ENCODE assay signal across 23 mouse cellular contexts in the genomic region with DNA sequence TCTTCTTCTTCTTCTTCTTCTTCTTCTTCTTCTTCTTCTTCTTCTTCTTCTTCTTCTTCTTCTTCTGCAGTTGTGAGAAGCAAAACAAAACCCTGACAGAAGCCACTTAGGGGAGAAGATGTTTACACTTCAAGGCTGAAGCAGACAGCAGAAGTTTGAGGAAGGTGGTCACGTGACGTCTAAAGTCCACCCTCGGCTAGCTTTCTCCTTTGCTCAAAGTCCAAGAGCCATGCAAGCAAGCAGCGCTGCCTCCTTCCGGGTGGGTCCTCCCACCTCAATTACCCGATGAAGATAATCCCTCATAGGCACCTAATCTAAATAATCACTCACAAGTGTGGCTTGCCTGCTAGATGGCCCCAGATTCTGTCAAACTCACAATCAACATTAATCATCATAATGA. TPM values are rescaled to one million over a fixed set of nuclear protein-coding genes. Genes with fewer than 3 reads are reported as not detected.
DNase-seq lines count a peak whose midpoint lies in the region; ATAC-seq and TF ChIP-seq lines count a peak whose summit lies in the region.
"Had no signal": no experiment of that assay in that cellular context is flagged by ENCODE, and none has a peak within 500 bp of the region (broad histone marks: within the 10 kb centered on the region; RNA-seq: fewer than 3 reads in every experiment).

No protein-coding gene starts in this region.

- intact Hi-C loops in heart, postnatal 36 days (cut with DNase I) = no loop called here

- no peak overlapping the region for H3K27ac ChIP-seq in intestine, embryonic 14.5 days (ENCODE audit: low read depth)
- H3K27ac ChIP-seq in intestine, embryonic 15.5 days = no peak overlapping the region
- peak overlapping the region; percentile 39; the same call in 1 of the 2 replicates for H3K27ac ChIP-seq in small intestine, adult 2 months (ENCODE audit: insufficient read depth, low read depth, low read length)
- H3K27ac ChIP-seq: embryonic facial prominence, embryonic 10.5 days; forebrain, embryonic 10.5 days; hindbrain, embryonic 13.5 days; left cerebral cortex, adult 2 months; limb, embryonic 15.5 days; macrophage had no signal

- no peaks in the 10 kb centered on the region for H3K27me3 ChIP-seq in intestine, embryonic 14.5 days (replicated peaks; ENCODE audit: control insufficient read depth, insufficient read depth, low read length)
- no peaks in the 10 kb centered on the region for H3K27me3 ChIP-seq in intestine, embryonic 15.5 days (replicated peaks)
- no peaks in the 10 kb centered on the region for H3K27me3 ChIP-seq in small intestine, adult 2 months (ENCODE audit: control insufficient read depth, insufficient read depth, low read length)
- H3K27me3 ChIP-seq: hindbrain, embryonic 13.5 days; limb, embryonic 15.5 days had no signal

- no peak for TF ChIP-seq POLR2A in small intestine, adult 2 months (IDR thresholded peaks at IDR 0.05; ENCODE audit: low read depth, low read length)

- DNase-seq in intestine, embryonic 14.5 days (ENCODE audit: low spot score) = peak; percentile 54
- peak; percentile 31 for DNase-seq in kidney, postnatal 10 days
- DNase-seq in heart, postnatal 36 days = no peak
- DNase-seq in retina, embryonic 14.5 days (ENCODE audit: low spot score) = no peak
- DNase-seq: adrenal gland, adult 2 months; cerebellum, adult 11 months; cerebellum, postnatal 10 days; gastrocnemius, postnatal 36 days; left cerebral cortex, postnatal 4 days; spleen, adult 18-20 months had no signal

- H3K9ac ChIP-seq in intestine, embryonic 14.5 days (ENCODE audit: low read length) = no peak overlapping the region
- no peak overlapping the region for H3K9ac ChIP-seq in intestine, embryonic 15.5 days
- H3K9ac ChIP-seq: hindbrain, embryonic 13.5 days; limb, embryonic 15.5 days had no signal

- ATAC-seq in intestine, embryonic 14.5 days (replicated peaks; ENCODE audit: low FRiP score, low TSS enrichment, low read depth) = 0 out of 2 replicates have a peak, but pooled peaks have one; percentile 55
- peak; percentile 89 for ATAC-seq in intestine, embryonic 15.5 days
- no peak for ATAC-seq in granulocyte monocyte progenitor cell, adult 5-6 weeks (replicated peaks; ENCODE audit: poor library complexity, severe bottlenecking)
- ATAC-seq: lung, postnatal 0 days; midbrain, embryonic 16.5 days had no signal

- H3K36me3 ChIP-seq in intestine, embryonic 14.5 days (ENCODE audit: control insufficient read depth, insufficient read depth, low read length) = no peaks in the 10 kb centered on the region
- H3K36me3 ChIP-seq in intestine, embryonic 15.5 days = no peaks in the 10 kb centered on the region
- H3K36me3 ChIP-seq in small intestine, adult 2 months (ENCODE audit: control insufficient read depth, insufficient read depth, low read length) = no peaks in the 10 kb centered on the region
- H3K36me3 ChIP-seq: embryonic facial prominence, embryonic 10.5 days; forebrain, embryonic 10.5 days; hindbrain, embryonic 13.5 days; limb, embryonic 15.5 days had no signal

- H3K4me3 ChIP-seq in intestine, embryonic 14.5 days (ENCODE audit: low read depth, low read length) = no peak overlapping the region
- no peak overlapping the region for H3K4me3 ChIP-seq in intestine, embryonic 15.5 days (replicated peaks)
- H3K4me3 ChIP-seq in small intestine, adult 2 months (ENCODE audit: low read depth, low read length) = no peak overlapping the region
- H3K4me3 ChIP-seq: embryonic facial prominence, embryonic 10.5 days; forebrain, embryonic 10.5 days; hindbrain, embryonic 13.5 days; left cerebral cortex, adult 2 months; limb, embryonic 15.5 days; myocyte had no signal

- no peaks in the 10 kb centered on the region for H3K4me1 ChIP-seq in intestine, embryonic 14.5 days (replicated peaks; ENCODE audit: control insufficient read depth, insufficient read depth, low read length)
- no peaks in the 10 kb centered on the region for H3K4me1 ChIP-seq in intestine, embryonic 15.5 days (replicated peaks)
- peaks cover 4% of the 10 kb centered on the region; the same call in 1 of the 2 replicates for H3K4me1 ChIP-seq in small intestine, adult 2 months (ENCODE audit: control insufficient read depth, insufficient read depth, insufficient read length, low read length)
- H3K4me1 ChIP-seq: embryonic facial prominence, embryonic 10.5 days; forebrain, embryonic 10.5 days; limb, embryonic 15.5 days had no signal

- H3K9me3 ChIP-seq in intestine, embryonic 14.5 days (ENCODE audit: control insufficient read depth, low read length) = no peaks in the 10 kb centered on the region
- H3K9me3 ChIP-seq in intestine, embryonic 15.5 days = no peaks in the 10 kb centered on the region
- H3K9me3 ChIP-seq: embryonic facial prominence, embryonic 10.5 days; forebrain, embryonic 10.5 days; hindbrain, embryonic 13.5 days; limb, embryonic 15.5 days had no signal

- no peak for TF ChIP-seq CTCF in small intestine, adult 2 months (IDR thresholded peaks at IDR 0.05; ENCODE audit: extremely low read depth, insufficient read length, insufficient replicate concordance, low read depth, low read length)

- 47% methylated on average over 6 of the region's 6 CpGs for WGBS in intestine, embryonic 14.5 days
- 44% methylated on average over 6 of the region's 6 CpGs for WGBS in intestine, embryonic 15.5 days
- WGBS in small intestine, adult 2 months = 9% methylated on average over 6 of the region's 6 CpGs

- H3K4me2 ChIP-seq in intestine, embryonic 14.5 days (ENCODE audit: low read length) = no peak overlapping the region
- no peak overlapping the region for H3K4me2 ChIP-seq in intestine, embryonic 15.5 days (replicated peaks)
- H3K4me2 ChIP-seq: hindbrain, embryonic 13.5 days; limb, embryonic 15.5 days had no signal

RNA-seq across cellular contexts. Expression of a gene that starts 30.6 kb away (rescaled TPM):
- polyA plus RNA-seq in intestine, embryonic 14.5 days (2014; fragmentation: Nextera tagmentation; extraction: Ambion mirVana) = 11.7 and 12.2 TPM in 2 replicates
- 9.0 and 10.3 TPM in 2 replicates for polyA plus RNA-seq in intestine, embryonic 15.5 days (2015; fragmentation: Nextera tagmentation; extraction: Ambion mirVana)
- polyA plus RNA-seq in small intestine, adult 2 months (2012; rRNA removed) = 9.6 and 16.1 TPM in 2 replicates
- total RNA-seq in granulocyte monocyte progenitor cell, adult 5-6 weeks (2014; fragmentation: Nextera tagmentation) = 19.1 and 22.0 TPM in 2 replicates
- 29.8 and 45.2 TPM in 2 replicates for total RNA-seq in granulocyte monocyte progenitor cell, adult 5-6 weeks (2017)
- total RNA-seq in heart, postnatal 36 days (2021) = 10 to 100 TPM; 12.5 to 13.3 TPM
- total RNA-seq: MEL had no signal

Comparison
In these comparisons a context has a peak if more than half of its experiments do, and no peak if none do; other contexts are left out.
1. DNase-seq: peak in intestine, embryonic 14.5 days (single experiment) and kidney, postnatal 10 days (single experiment); none in heart, postnatal 36 days (0 of 2) and retina, embryonic 14.5 days (single experiment).